Mouse (Mus musculus): ENCODE measurements at regions not wholly inside any gene's neighbourhood (a gene's known extent, or its start where the extent isn't known, plus 50 kb on each side); places are given as distances from the start of the nearest gene placed in this dataset.

DNA sequence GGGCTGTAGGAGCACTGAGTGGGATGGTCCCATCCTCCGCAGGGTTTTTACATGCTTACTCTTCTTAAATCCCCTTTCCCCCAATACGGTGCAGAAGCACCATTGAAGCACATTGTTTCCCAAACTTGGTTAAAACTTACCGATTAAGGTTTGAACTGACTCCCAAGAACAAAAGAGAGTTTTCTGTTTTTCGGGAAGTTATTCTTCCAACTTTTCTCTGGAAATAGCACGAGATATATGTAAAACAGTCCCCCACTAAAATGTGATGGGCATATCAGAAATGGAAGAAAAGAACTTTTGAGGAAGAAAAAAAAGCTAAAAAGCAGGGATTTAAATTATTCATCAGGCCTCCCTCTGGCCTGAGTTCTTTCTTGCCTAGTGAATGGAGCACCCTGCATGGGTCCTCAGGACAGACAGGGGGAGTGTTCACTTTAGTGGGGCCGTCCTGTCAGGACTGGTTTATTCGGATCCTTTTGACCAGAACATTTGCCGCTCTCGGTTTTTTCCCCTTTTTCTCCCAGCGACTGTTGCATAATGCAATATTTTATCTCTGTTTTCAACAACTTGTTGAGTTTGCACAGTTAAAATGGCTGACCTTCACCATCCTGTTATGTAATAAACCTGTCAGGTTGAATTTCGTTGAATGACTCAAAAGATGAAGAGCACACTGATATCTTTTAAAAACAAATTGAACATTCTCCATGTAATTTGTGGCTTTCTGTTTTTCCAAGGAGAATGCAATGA is 187.4 kb upstream of the Dnajc24 start:
- TF ChIP-seq POLR2A (IDR thresholded peaks at IDR 0.05; ENCODE audit: control insufficient read depth, low read depth, low read length), result no peak
- TF ChIP-seq CTCF (IDR thresholded peaks at IDR 0.05; ENCODE audit: control insufficient read depth, insufficient read depth, insufficient replicate concordance, low read depth, low read length), result no peak
